Mouse (Mus musculus) lung, postnatal 0 days (tissue): ENCODE measurements around the gene 2610021A01Rik. TPM values are rescaled to one million over a fixed set of nuclear protein-coding genes. Genes with fewer than 3 reads are reported as not detected.

Experiments
- polyA plus RNA-seq: library from polyadenylated mRNA; unstranded; fragments of >200 nt; fragmentation: Nextera tagmentation; extraction: Ambion mirVana; gene quantifications from 2 replicates; pipeline ENCODE4 v1.2.1, GENCODE M21; 2015

Gene 2610021A01Rik
- polyA plus RNA-seq, 1 experiment from 2014 or later, result 4.7 TPM

Other genes with a start within 250 kb of the 2610021A01Rik start
- gene AI987944, start 205.9 kb upstream of the 2610021A01Rik start, polyA plus RNA-seq, result 12.6 and 13.0 TPM in 2 replicates
- 0.05 TPM in 1 of 2 replicates, not detected in the other for gene Vmn2r57, start 150.5 kb upstream of the 2610021A01Rik start, polyA plus RNA-seq
- gene Gm20449, start 99.8 kb upstream of the 2610021A01Rik start, polyA plus RNA-seq, result 0.04 TPM in 1 of 2 replicates, not detected in the other
- 5.9 and 6.9 TPM in 2 replicates for gene AW146154, start 99.3 kb upstream of the 2610021A01Rik start, polyA plus RNA-seq
- not detected in 2 replicates for gene Gm6871, start 25.6 kb upstream of the 2610021A01Rik start, polyA plus RNA-seq
- gene Zfp788, start 34.0 kb downstream of the 2610021A01Rik start, polyA plus RNA-seq, result 5.5 and 6.7 TPM in 2 replicates